Mouse (Mus musculus): ENCODE results near the gene Nr1h4.

Gene Nr1h4

GRCm38 (mm10) chr10:89520381-89520780 lies 13.0 kb downstream of the Nr1h4 start:
- DNase-seq, result no peak

GRCm38 (mm10) chr10:89519226-89519625 lies 14.2 kb downstream of the Nr1h4 start:
- DNase-seq, result peak; percentile 43 to 55

GRCm38 (mm10) chr10:89518365-89518764 lies 15.0 kb downstream of the Nr1h4 start:
- DNase-seq, result no peak

- no peak for DNase-seq
These were observed 17.6 kb downstream of the Nr1h4 start for GRCm38 (mm10) chr10:89515813-89516212.

- DNase-seq, result peak in 1 of 2 experiments; percentile 29
These were observed 20.8 kb downstream of the Nr1h4 start for GRCm38 (mm10) chr10:89512562-89512961.

- no peak for DNase-seq
These were observed 22.8 kb downstream of the Nr1h4 start for GRCm38 (mm10) chr10:89510547-89510946.

GRCm38 (mm10) chr10:89508567-89508966 lies 24.8 kb downstream of the Nr1h4 start:
- no peak for DNase-seq

- DNase-seq, result peak; percentile 69 to 81
These were observed 26.9 kb downstream of the Nr1h4 start for GRCm38 (mm10) chr10:89506479-89506878.

- no peak for DNase-seq
These were observed 27.8 kb downstream of the Nr1h4 start for GRCm38 (mm10) chr10:89505592-89505955.

- peak; percentile 44 to 52 for DNase-seq
These were observed 28.3 kb downstream of the Nr1h4 start for GRCm38 (mm10) chr10:89504952-89505591.

GRCm38 (mm10) chr10:89502986-89503560 lies 30.3 kb downstream of the Nr1h4 start:
- peak; percentile 25 to 47 for DNase-seq

GRCm38 (mm10) chr10:89501902-89502301 lies 31.5 kb downstream of the Nr1h4 start:
- DNase-seq, result peak; percentile 53 to 62

- no peak for DNase-seq
These were observed 37.8 kb downstream of the Nr1h4 start for GRCm38 (mm10) chr10:89495537-89495936.

- DNase-seq, result no peak
These were observed 42.1 kb downstream of the Nr1h4 start for GRCm38 (mm10) chr10:89491321-89491720.

GRCm38 (mm10) chr10:89490250-89490649 lies 43.1 kb downstream of the Nr1h4 start:
- DNase-seq, result no peak

- no peak for DNase-seq
These were observed 43.9 kb downstream of the Nr1h4 start for GRCm38 (mm10) chr10:89489459-89489858.

- DNase-seq, result no peak
These were observed 46.2 kb downstream of the Nr1h4 start for GRCm38 (mm10) chr10:89486995-89487742.

GRCm38 (mm10) chr10:89484907-89485306 lies 48.5 kb downstream of the Nr1h4 start:
- no peak for DNase-seq

GRCm38 (mm10) chr10:89483812-89484602 lies 49.4 kb downstream of the Nr1h4 start:
- no peak for DNase-seq

- DNase-seq, result no peak
These were observed 50.3 kb downstream of the Nr1h4 start for GRCm38 (mm10) chr10:89483113-89483512.

GRCm38 (mm10) chr10:89482142-89482681 lies 51.2 kb downstream of the Nr1h4 start:
- no peak for DNase-seq

GRCm38 (mm10) chr10:89481638-89482037 lies 51.7 kb downstream of the Nr1h4 start:
- no peak for DNase-seq

GRCm38 (mm10) chr10:89478766-89479165 lies 54.6 kb downstream of the Nr1h4 start:
- DNase-seq, result no peak
